Mouse (Mus musculus): ENCODE results near the gene Sirt6.

DNA sequence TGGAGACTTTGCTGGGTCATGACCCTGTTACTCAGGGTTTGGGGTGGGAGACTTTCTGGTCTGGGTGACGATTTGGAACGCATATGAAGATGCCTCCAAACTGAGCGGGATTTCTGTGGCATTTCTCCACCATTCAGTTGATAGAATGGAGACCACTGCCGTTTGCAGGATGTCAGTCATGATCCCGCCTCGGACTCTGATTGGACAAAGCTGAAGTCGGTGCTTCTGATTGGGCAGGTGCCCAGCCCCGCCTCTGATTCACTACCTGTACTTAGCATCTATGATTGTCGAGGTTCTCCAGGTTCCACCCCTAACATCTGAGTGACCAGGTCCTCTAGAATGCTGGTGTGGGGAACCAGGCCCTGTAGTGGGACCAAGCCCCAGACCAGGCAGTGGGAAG, 6.8 kb downstream of the Sirt6 start:
- TF ChIP-seq CTCF (IDR thresholded peaks at IDR 0.05; ENCODE audit: borderline replicate concordance, insufficient read depth, low read length) (no peak), POLR2A (IDR thresholded peaks at IDR 0.05; ENCODE audit: low read depth, low read length) (no peak)

All from embryonic fibroblast, embryonic 13.5 days (primary cell).